Mouse (Mus musculus): ENCODE measurements around the gene Coro6. TPM values are rescaled to one million over a fixed set of nuclear protein-coding genes. Genes with fewer than 3 reads are reported as not detected.

The Coro6 gene
- polyA plus RNA-seq, 1 experiment from 2014 or later, result 0.39 TPM

- peaks cover 12% of the 10 kb centered on the region; the same call in 1 of the 2 replicates for H3K36me3 ChIP-seq (ENCODE audit: control insufficient read depth, insufficient read depth, low read length)
- no peak overlapping the region for H3K4me3 ChIP-seq (ENCODE audit: low read length)
- H3K4me2 ChIP-seq (replicated peaks; ENCODE audit: low read depth, low read length), result no peak overlapping the region
- no peak overlapping the region for H3K9ac ChIP-seq (ENCODE audit: low read depth, low read length)
- no peaks in the 10 kb centered on the region for H3K4me1 ChIP-seq (ENCODE audit: control insufficient read depth, insufficient read depth, low read length)
- no peak overlapping the region for H3K27ac ChIP-seq (ENCODE audit: low read depth, low read length)
- no peaks in the 10 kb centered on the region for H3K9me3 ChIP-seq (ENCODE audit: control insufficient read depth, low read length)
- no peak for ATAC-seq (ENCODE audit: low FRiP score, low TSS enrichment)
- 78% methylated on average over 8 of the region's 8 CpGs for WGBS
- H3K27me3 ChIP-seq (ENCODE audit: control insufficient read depth, insufficient read depth, low read length), result no peaks in the 10 kb centered on the region
Observed at GRCm38 (mm10) chr11:77441020-77441419, 21.2 kb upstream of the Coro6 start.

GRCm38 (mm10) chr11:77442186-77443170 is 19.7 kb upstream of the Coro6 start:
- Histone ChIP-seq H3K36me3 (ENCODE audit: control insufficient read depth, insufficient read depth, low read length) (peaks cover 12% of the 10 kb centered on the region; the same call in 1 of the 2 replicates), H3K27me3 (ENCODE audit: control insufficient read depth, insufficient read depth, low read length) (no peaks in the 10 kb centered on the region), H3K9me3 (ENCODE audit: control insufficient read depth, low read length) (no peaks in the 10 kb centered on the region), H3K4me1 (ENCODE audit: control insufficient read depth, insufficient read depth, low read length) (no peaks in the 10 kb centered on the region), H3K9ac (ENCODE audit: low read depth, low read length) (no peak overlapping the region), H3K4me3 (ENCODE audit: low read length) (no peak overlapping the region), H3K4me2 (replicated peaks; ENCODE audit: low read depth, low read length) (no peak overlapping the region), H3K27ac (ENCODE audit: low read depth, low read length) (no peak overlapping the region)
- no peak for ATAC-seq (ENCODE audit: low FRiP score, low TSS enrichment)
- WGBS, result 66% methylated on average over 7 of the region's 7 CpGs

- no peak overlapping the region for H3K4me2 ChIP-seq (replicated peaks; ENCODE audit: low read depth, low read length)
- H3K36me3 ChIP-seq (ENCODE audit: control insufficient read depth, insufficient read depth, low read length), result peaks cover 15% of the 10 kb centered on the region; the same call in 1 of the 2 replicates
- no peak for ATAC-seq (ENCODE audit: low FRiP score, low TSS enrichment)
- H3K9ac ChIP-seq (ENCODE audit: low read depth, low read length), result no peak overlapping the region
- no peak overlapping the region for H3K27ac ChIP-seq (ENCODE audit: low read depth, low read length)
- H3K4me3 ChIP-seq (ENCODE audit: low read length), result no peak overlapping the region
- no peaks in the 10 kb centered on the region for H3K4me1 ChIP-seq (ENCODE audit: control insufficient read depth, insufficient read depth, low read length)
- H3K9me3 ChIP-seq (ENCODE audit: control insufficient read depth, low read length), result no peaks in the 10 kb centered on the region
- 53% methylated on average over 2 of the region's 2 CpGs for WGBS
- no peaks in the 10 kb centered on the region for H3K27me3 ChIP-seq (ENCODE audit: control insufficient read depth, insufficient read depth, low read length)
Observed at GRCm38 (mm10) chr11:77444939-77445338, 17.3 kb upstream of the Coro6 start.

DNA sequence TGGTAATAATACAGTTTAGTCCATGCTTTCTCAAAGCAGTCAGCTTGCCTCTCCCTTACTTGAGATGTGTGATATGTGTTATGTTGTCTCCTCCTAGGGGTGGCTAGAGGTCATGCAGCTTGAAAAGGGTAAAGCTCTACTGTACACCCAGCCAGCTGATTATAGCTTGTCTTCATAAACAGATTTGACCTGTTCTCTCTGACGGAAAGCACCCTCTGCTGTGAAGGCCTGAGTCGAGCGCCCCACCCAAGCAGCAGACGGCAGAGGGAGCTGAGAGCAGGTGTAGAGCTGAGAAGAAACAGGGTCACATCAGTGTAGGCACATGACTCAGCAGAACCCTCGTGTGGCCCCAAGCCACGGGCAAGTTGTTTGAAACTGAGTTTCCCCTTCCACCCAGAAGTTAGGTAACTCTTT is 15.6 kb upstream of the Coro6 start:
- H3K9me3 ChIP-seq (ENCODE audit: control insufficient read depth, low read length), result no peaks in the 10 kb centered on the region
- no peaks in the 10 kb centered on the region for H3K4me1 ChIP-seq (ENCODE audit: control insufficient read depth, insufficient read depth, low read length)
- H3K27me3 ChIP-seq (ENCODE audit: control insufficient read depth, insufficient read depth, low read length), result no peaks in the 10 kb centered on the region
- 61% methylated on average over 6 of the region's 6 CpGs for WGBS
- H3K9ac ChIP-seq (ENCODE audit: low read depth, low read length), result no peak overlapping the region
- peaks cover 16% of the 10 kb centered on the region; the same call in 1 of the 2 replicates for H3K36me3 ChIP-seq (ENCODE audit: control insufficient read depth, insufficient read depth, low read length)
- ATAC-seq (ENCODE audit: low FRiP score, low TSS enrichment), result peak; percentile 64
- no peak overlapping the region for H3K27ac ChIP-seq (ENCODE audit: low read depth, low read length)
- no peak overlapping the region for H3K4me2 ChIP-seq (replicated peaks; ENCODE audit: low read depth, low read length)
- no peak overlapping the region for H3K4me3 ChIP-seq (ENCODE audit: low read length)

- Histone ChIP-seq H3K9ac (ENCODE audit: low read depth, low read length) (no peak overlapping the region), H3K36me3 (ENCODE audit: control insufficient read depth, insufficient read depth, low read length) (peaks cover 22% of the 10 kb centered on the region; the same call in 1 of the 2 replicates), H3K27ac (ENCODE audit: low read depth, low read length) (no peak overlapping the region), H3K4me2 (replicated peaks; ENCODE audit: low read depth, low read length) (no peak overlapping the region), H3K4me1 (ENCODE audit: control insufficient read depth, insufficient read depth, low read length) (no peaks in the 10 kb centered on the region), H3K9me3 (ENCODE audit: control insufficient read depth, low read length) (no peaks in the 10 kb centered on the region), H3K27me3 (ENCODE audit: control insufficient read depth, insufficient read depth, low read length) (no peaks in the 10 kb centered on the region), H3K4me3 (ENCODE audit: low read length) (no peak overlapping the region)
- 94% methylated on average over 7 of the region's 7 CpGs for whole genome bisulfite sequencing
- ATAC-seq (ENCODE audit: low FRiP score, low TSS enrichment), result no peak
Observed at GRCm38 (mm10) chr11:77449224-77449623, 13.0 kb upstream of the Coro6 start.

DNA sequence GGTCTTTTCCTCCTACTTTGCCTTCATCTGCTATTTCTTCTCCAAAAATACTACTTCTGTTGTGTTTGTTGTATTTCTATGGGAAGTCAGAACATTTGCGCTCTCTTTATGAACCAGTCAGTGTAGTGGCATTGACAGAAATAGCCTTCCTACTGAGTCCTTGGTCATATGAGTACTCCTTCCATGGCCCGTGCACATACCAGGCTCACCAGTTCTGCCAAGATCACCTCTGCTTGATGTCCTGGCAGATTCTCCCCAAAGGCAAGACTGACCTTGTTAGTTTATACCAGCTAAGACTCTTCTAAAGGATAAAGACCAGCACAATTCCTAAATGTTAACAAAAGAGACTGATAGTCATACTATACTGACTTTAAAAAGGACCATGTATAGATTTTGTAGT is 10.5 kb upstream of the Coro6 start:
- no peaks in the 10 kb centered on the region for H3K9me3 ChIP-seq (ENCODE audit: control insufficient read depth, low read length)
- H3K27me3 ChIP-seq (ENCODE audit: control insufficient read depth, insufficient read depth, low read length), result no peaks in the 10 kb centered on the region
- no peak overlapping the region for H3K9ac ChIP-seq (ENCODE audit: low read depth, low read length)
- H3K36me3 ChIP-seq (ENCODE audit: control insufficient read depth, insufficient read depth, low read length), result peaks cover 26% of the 10 kb centered on the region; the same call in 1 of the 2 replicates
- no peak for ATAC-seq (ENCODE audit: low FRiP score, low TSS enrichment)
- H3K4me2 ChIP-seq (replicated peaks; ENCODE audit: low read depth, low read length), result no peak overlapping the region
- H3K4me1 ChIP-seq (ENCODE audit: control insufficient read depth, insufficient read depth, low read length), result no peaks in the 10 kb centered on the region
- H3K27ac ChIP-seq (ENCODE audit: low read depth, low read length), result no peak overlapping the region
- no peak overlapping the region for H3K4me3 ChIP-seq (ENCODE audit: low read length)
- 97% methylated on average over 2 of the region's 2 CpGs for WGBS

DNA sequence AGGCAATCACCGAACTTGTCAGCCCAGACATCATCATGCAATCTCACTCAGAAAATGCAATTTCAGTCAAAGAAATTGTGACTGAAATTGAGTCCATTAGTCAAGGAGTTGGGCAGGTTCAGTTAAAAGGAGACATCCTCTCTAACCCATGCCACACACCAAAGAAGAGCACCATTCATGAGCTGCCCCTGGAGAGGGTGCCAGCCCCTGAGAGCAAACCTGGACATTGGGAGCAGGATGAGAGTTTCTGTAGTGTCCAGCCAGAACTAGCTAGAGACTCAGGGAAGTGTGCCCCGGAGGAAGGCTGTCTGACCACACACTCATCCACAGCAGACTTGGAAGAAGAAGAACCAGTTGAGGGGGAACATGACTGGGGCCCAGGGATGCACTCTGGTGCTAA is 8.8 kb upstream of the Coro6 start:
- 92% methylated on average over 2 of the region's 2 CpGs for WGBS
- H3K9me3 ChIP-seq (ENCODE audit: control insufficient read depth, low read length), result no peaks in the 10 kb centered on the region

GRCm38 (mm10) chr11:77455770-77456510 is 6.3 kb upstream of the Coro6 start:
- H3K9me3 ChIP-seq (ENCODE audit: control insufficient read depth, low read length), result no peaks in the 10 kb centered on the region
- no peak overlapping the region for H3K9ac ChIP-seq (ENCODE audit: low read depth, low read length)
- H3K4me1 ChIP-seq (ENCODE audit: control insufficient read depth, insufficient read depth, low read length), result no peaks in the 10 kb centered on the region
- no peak overlapping the region for H3K4me3 ChIP-seq (ENCODE audit: low read length)
- ATAC-seq (ENCODE audit: low FRiP score, low TSS enrichment), result no peak
- no peak overlapping the region for H3K27ac ChIP-seq (ENCODE audit: low read depth, low read length)
- WGBS, result 85% methylated on average over 9 of the region's 9 CpGs
- peaks cover 16% of the 10 kb centered on the region; the same call in 1 of the 2 replicates for H3K36me3 ChIP-seq (ENCODE audit: control insufficient read depth, insufficient read depth, low read length)
- H3K27me3 ChIP-seq (ENCODE audit: control insufficient read depth, insufficient read depth, low read length), result no peaks in the 10 kb centered on the region
- H3K4me2 ChIP-seq (replicated peaks; ENCODE audit: low read depth, low read length), result no peak overlapping the region

More for the DNA sequence above, 8.8 kb upstream of the Coro6 start:
- Histone ChIP-seq H3K9ac (ENCODE audit: low read depth, low read length) (no peak overlapping the region), H3K27ac (ENCODE audit: low read depth, low read length) (no peak overlapping the region), H3K27me3 (ENCODE audit: control insufficient read depth, insufficient read depth, low read length) (no peaks in the 10 kb centered on the region), H3K36me3 (ENCODE audit: control insufficient read depth, insufficient read depth, low read length) (peaks cover 26% of the 10 kb centered on the region; the same call in 1 of the 2 replicates), H3K4me3 (ENCODE audit: low read length) (no peak overlapping the region), H3K4me1 (ENCODE audit: control insufficient read depth, insufficient read depth, low read length) (no peaks in the 10 kb centered on the region), H3K4me2 (replicated peaks; ENCODE audit: low read depth, low read length) (no peak overlapping the region)
- no peak for ATAC-seq (ENCODE audit: low FRiP score, low TSS enrichment)
